Mouse (Mus musculus): ENCODE data around the gene Nfia.

Gene Nfia

GRCm38 (mm10) chr4:97772641-97773040 lies at the start of gene Nfia:
TSS of gene Nfia (plus strand) at chr4:97772734.
- peak; percentile 64 for DNase-seq (ENCODE audit: low read depth, low spot score)

DNA sequence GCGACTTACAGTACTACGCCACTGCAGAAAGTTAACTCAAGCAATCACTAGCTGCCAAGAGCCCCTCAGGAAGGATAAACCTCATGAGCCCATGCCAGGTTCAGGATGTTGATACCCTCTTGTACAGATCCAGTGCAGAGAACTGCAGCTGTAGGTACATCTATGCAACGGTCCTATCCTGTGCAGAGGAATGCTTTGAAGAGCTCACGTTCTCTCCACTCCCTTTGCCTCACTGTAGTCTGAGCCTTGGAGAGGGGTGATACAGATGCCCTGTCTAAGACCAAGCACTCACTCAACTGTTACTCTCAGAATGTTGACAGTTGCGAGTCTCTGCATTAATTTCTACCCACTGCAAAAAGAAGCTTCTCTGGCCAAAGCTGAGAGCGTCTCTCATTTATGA lies 49.2 kb upstream of the Nfia start:
- no peak for DNase-seq (ENCODE audit: low read depth, low spot score)

GRCm38 (mm10) chr4:97728520-97728919 lies 44.0 kb upstream of the Nfia start:
- no peak for DNase-seq (ENCODE audit: low read depth, low spot score)

DNA sequence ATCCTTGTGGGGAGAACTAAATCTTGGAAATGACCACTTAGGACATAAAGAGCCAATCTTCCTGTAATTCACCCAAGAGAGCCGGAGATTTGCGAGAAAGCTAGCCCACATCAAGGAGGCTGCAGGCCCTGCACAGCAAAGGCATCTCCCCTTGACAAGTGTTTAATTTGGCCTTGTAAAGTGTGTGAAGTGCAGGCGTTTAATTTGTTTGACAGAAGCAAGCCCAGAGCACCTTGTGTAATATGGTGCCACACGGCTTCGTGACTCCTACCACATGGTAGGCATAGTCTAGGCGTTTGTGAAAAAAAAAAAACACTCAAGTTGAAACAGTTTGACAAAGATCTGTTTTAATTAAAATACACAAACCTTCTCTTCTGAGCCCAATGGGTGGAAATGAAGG lies 42.5 kb upstream of the Nfia start:
- DNase-seq (ENCODE audit: low read depth, low spot score): peak; percentile 10

GRCm38 (mm10) chr4:97730416-97730815 lies 42.1 kb upstream of the Nfia start:
- DNase-seq (ENCODE audit: low read depth, low spot score): no peak

GRCm38 (mm10) chr4:97733392-97733791 lies 39.1 kb upstream of the Nfia start:
- DNase-seq (ENCODE audit: low read depth, low spot score): no peak

DNA sequence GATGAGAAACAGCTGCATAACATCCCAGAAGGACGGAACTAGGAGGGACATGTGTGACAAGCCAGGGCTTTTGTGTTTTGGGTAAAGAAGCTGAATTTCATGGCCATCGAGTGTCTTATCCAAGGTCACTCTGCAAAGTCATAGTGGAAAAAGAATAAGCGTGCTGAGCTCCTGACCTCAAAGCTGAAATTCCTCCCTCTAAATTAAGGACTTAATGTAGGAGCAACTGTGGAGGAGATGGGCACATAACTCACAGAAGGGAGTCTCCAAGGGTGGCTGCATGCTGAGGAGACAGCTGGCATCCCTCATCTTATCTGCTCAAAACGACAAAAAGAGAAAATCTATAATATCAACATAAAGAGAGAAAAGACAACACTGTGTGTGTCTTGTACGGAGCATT lies 28.6 kb upstream of the Nfia start:
- no peak for DNase-seq (ENCODE audit: low read depth, low spot score)

- DNase-seq (ENCODE audit: low read depth, low spot score): peak; percentile 81
Measured at GRCm38 (mm10) chr4:97745296-97746105, 27.0 kb upstream of the Nfia start.

- DNase-seq (ENCODE audit: low read depth, low spot score): no peak
Measured at GRCm38 (mm10) chr4:97746106-97746900, 26.2 kb upstream of the Nfia start.

DNA sequence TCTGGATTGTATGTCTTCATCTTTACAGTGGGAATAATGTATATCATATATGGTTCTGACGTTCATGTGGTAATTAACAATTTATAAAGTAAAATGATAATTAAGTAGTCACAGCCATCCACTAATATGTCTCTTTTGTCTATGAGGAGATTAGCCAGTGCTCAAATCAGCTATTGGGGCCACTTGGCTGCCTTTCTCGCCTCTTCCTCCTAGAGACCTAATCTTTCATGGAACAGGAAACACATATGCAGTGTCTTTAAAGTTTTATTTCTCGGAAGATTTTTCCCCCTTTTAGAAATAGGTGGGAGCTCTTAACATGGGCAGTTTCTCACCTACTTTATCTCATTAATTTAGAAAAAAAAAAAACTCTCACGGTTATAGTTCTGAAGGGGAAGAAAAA lies 22.1 kb upstream of the Nfia start:
- DNase-seq (ENCODE audit: low read depth, low spot score): no peak

DNA sequence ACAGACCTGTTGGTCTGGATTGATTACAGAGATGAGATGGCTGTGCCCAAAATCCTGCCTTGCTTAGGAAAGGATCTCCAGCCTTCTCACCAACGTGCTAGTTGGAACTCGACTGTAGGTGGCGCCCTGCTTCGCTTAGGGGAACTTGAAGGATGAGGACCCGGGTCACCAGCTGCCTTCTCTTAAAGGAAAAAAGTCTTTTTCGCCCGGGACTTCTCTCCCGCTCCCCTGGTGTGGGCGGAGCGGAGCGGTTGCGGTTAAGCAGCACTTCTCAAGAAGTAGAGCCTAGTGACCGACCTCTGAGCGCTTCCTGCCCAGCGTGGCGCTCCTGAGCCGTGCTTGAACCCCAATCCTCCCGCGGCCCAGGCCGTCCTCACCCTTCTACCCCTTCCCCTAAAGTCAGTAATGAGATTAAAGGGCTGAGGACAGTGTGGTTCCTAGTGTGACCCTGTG lies 21.5 kb upstream of the Nfia start:
- DNase-seq (ENCODE audit: low read depth, low spot score): peak; percentile 95

DNA sequence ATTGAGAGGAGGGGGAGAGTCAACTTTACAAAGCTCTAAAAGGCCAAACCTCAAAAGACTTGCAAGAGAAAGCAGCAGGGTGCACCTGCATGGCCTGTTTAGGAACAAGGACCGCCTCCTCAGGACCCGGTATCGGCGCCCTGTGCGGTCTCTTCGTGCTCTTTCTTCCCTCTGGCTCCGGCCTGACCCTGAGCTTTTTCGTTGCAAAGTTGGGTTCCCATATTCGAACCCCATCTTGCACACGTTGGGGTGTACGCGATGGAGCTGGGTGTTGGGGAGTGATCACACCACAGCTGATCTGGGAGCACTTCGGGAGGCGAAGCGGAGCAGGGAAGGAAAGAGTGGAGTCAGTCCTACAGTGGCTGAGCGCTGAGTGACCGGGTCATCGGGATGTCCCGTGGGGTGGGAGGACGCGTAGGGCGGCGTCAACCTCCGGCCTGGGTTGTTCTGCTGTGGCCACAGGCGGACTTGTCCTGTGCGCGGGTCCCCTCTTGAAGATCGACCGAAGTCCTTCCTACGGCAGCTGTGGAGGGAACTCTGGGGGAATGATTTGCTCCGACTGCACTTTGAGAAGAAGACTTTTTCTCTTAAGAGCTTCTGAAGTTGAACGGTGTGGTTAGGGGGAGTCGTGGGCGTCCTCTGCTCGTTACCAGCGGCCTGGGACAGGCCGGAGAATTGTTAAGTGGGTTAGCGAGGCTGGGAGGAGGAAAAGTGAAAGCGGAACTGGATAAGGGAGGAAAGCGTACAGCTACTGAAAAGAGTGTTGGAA lies 20.9 kb upstream of the Nfia start:
- peak; percentile 52 for DNase-seq (ENCODE audit: low read depth, low spot score)

GRCm38 (mm10) chr4:97752276-97753010 lies 20.1 kb upstream of the Nfia start:
- DNase-seq (ENCODE audit: low read depth, low spot score): no peak

- DNase-seq (ENCODE audit: low read depth, low spot score): no peak
Measured at GRCm38 (mm10) chr4:97753521-97753920, 19.0 kb upstream of the Nfia start.

GRCm38 (mm10) chr4:97754241-97754640 lies 18.3 kb upstream of the Nfia start:
- DNase-seq (ENCODE audit: low read depth, low spot score): peak; percentile 24

GRCm38 (mm10) chr4:97757207-97757977 lies 15.1 kb upstream of the Nfia start:
- peak; percentile 81 for DNase-seq (ENCODE audit: low read depth, low spot score)

DNA sequence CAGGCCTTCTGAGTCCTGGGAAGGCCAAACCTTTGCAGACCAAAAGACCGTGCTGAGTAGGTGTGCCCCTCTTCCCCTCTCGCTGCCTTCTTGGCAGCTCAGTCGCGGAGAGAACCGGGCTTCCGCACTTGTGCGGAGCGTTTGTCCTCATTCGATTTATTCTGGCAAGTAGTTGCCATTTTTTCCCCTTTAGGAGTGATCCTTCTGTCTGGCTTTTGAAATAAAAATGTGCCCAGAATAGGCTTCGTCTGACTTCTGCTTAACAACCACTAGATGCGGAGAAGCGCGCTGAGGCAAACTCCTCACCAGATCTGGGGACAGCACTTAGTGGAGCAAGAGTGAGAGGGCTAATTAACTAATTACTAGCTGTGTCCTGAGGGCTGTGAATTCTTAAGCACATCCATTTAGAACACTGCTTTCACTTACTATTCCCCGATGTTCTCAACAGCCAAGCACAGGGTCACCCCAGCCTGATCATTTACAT lies 14.5 kb upstream of the Nfia start:
- peak; percentile 72 for DNase-seq (ENCODE audit: low read depth, low spot score)

DNA sequence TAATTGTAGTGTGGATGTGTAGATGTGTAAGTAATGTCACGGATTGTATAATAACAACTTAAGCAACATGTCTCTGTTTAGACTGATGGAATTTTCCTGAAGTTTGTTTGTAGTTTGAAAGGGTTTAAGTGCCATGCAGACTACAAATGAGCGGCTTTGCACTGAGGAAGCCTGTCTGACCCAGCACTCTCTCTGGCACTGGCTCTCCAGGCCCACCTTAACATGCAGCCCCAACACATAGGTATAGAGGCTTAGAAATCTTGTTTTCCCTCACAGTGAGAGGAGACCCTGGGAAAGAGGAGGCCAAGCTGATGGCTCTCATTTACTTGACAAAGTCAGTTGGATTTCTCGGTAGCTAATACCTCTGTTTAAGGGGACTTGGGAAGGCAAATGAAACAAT lies 13.9 kb upstream of the Nfia start:
- DNase-seq (ENCODE audit: low read depth, low spot score): no peak

DNA sequence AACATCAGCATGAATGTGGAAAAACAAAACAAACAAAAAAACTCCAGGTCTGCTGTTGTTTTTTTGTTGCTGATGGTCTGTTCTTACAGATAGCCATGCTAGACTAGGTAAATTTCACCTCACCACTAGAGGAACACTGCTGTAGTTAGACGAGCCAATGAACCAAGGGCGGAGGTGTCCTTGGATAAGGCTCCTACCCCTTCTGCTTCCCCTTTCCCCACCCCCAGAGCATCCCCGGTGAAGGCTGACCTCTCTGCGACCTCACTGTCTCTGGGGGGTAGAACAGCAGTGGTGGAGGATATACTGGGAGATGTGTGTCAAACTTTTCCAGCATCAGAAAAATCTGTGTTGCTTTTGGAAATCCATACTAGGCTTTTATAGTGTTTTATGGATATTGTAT lies 7.9 kb upstream of the Nfia start:
- no peak for DNase-seq (ENCODE audit: low read depth, low spot score)

GRCm38 (mm10) chr4:97765341-97766020 lies 7.1 kb upstream of the Nfia start:
- no peak for DNase-seq (ENCODE audit: low read depth, low spot score)
